Mouse (Mus musculus) intestine, postnatal 0 days (tissue): Measurements from ENCODE around the gene Il13. TPM values are rescaled to one million over a fixed set of nuclear protein-coding genes. Genes with fewer than 3 reads are reported as not detected.

Experiments used
- ATAC-seq: fragments of 200-750 bp; cut with Nextera tagmentation; 2 replicates; pipeline ENCODE4 v1.8.0; 2017; ENCODE audit warnings: mild to moderate bottlenecking, moderate TSS enrichment, moderate library complexity
- H3K27ac ChIP-seq: fragments of 300-500 bp; sonication (generic); 2 replicates; pipeline ENCODE4 v1.5.1; 2014; ENCODE audit warnings: mild to moderate bottlenecking, low read depth, low read length, moderate library complexity
- H3K27me3 ChIP-seq: fragments of 300-500 bp; sonication (generic); replicated peaks from 2 replicates; pipeline ENCODE4 v1.6.1; 2014; ENCODE audit warnings: low read length, mixed read lengths; ENCODE audit not compliant: control insufficient read depth, insufficient read depth
- H3K36me3 ChIP-seq: fragments of 300-500 bp; sonication (generic); 2 replicates; pipeline ENCODE4 v1.6.1; 2014; ENCODE audit warnings: mild to moderate bottlenecking, moderate library complexity; ENCODE audit not compliant: control insufficient read depth, insufficient read depth
- H3K4me1 ChIP-seq: fragments of 300-500 bp; sonication (generic); replicated peaks from 2 replicates; pipeline ENCODE4 v1.6.1; 2014; ENCODE audit warnings: antibody characterized with exemption, low read length, mixed read lengths; ENCODE audit not compliant: control insufficient read depth, insufficient read depth
- H3K4me2 ChIP-seq: fragments of 300-500 bp; sonication (generic); replicated peaks from 2 replicates; pipeline ENCODE4 v1.6.1; 2014; ENCODE audit warnings: low read depth, mild to moderate bottlenecking, moderate library complexity
- H3K4me3 ChIP-seq: fragments of 300-500 bp; sonication (generic); 2 replicates; pipeline ENCODE4 v1.5.1; 2014; ENCODE audit warnings: low read depth, low read length
- H3K9ac ChIP-seq: fragments of 300-500 bp; sonication (generic); 2 replicates; pipeline ENCODE4 v1.6.1; 2014; ENCODE audit warnings: mild to moderate bottlenecking, low read depth, low read length
- H3K9me3 ChIP-seq: fragments of 300-500 bp; sonication (generic); 2 replicates; pipeline ENCODE4 v1.6.1; 2016; ENCODE audit warnings: mixed run types; ENCODE audit not compliant: control insufficient read depth
- CTCF ChIP-seq: sonication (generic); IDR thresholded peaks from 2 replicates; pipeline ENCODE4 v1.5.1; 2016; ENCODE audit warnings: low read depth, mild to moderate bottlenecking, control low read depth, antibody characterized with exemption, moderate library complexity
- WGBS: fragments of 180-500 bp; shearing (Covaris S2); extraction: QIAGEN DNeasy Blood & Tissue Kit; methylation state at CpG from one replicate; pipeline ENCODE4 v1.1.7; 2014; 5-methylcytosine and 5-hydroxymethylcytosine counted together
- polyA plus RNA-seq: library from polyadenylated mRNA; unstranded; fragments of >200 nt; fragmentation: Nextera tagmentation; extraction: Ambion mirVana; gene quantifications from 2 replicates; pipeline ENCODE4 v1.2.1, GENCODE M21; 2015

The Il13 gene
- polyA plus RNA-seq, 1 experiment from 2014 or later = not detected

GRCm38 (mm10) chr11:53664091-53664490, 29.6 kb upstream of the Il13 start:
- Histone ChIP-seq H3K27ac (no peak overlapping the region), H3K4me3 (no peak overlapping the region), H3K4me1 (no peaks in the 10 kb centered on the region), H3K36me3 (peaks cover 48% of the 10 kb centered on the region), H3K27me3 (no peaks in the 10 kb centered on the region), H3K9me3 (no peaks in the 10 kb centered on the region), H3K9ac (no peak overlapping the region), H3K4me2 (no peak overlapping the region)
- TF ChIP-seq CTCF = no peak
- no peak for ATAC-seq
- 72% methylated on average over 5 of the region's 5 CpGs for WGBS

- H3K4me3 ChIP-seq = no peak overlapping the region
- no peak overlapping the region for H3K9ac ChIP-seq
- ATAC-seq = no peak
- H3K9me3 ChIP-seq = no peaks in the 10 kb centered on the region
- H3K4me2 ChIP-seq = no peak overlapping the region
- H3K27me3 ChIP-seq = no peaks in the 10 kb centered on the region
- no peak for TF ChIP-seq CTCF
- no peak overlapping the region for H3K27ac ChIP-seq
- 70% methylated on average over 14 of the region's 14 CpGs for WGBS
- no peaks in the 10 kb centered on the region for H3K4me1 ChIP-seq
- peaks cover 44% of the 10 kb centered on the region for H3K36me3 ChIP-seq
These were observed 28.5 kb upstream of the Il13 start for GRCm38 (mm10) chr11:53662794-53663674.

- H3K36me3 ChIP-seq = peaks cover 40% of the 10 kb centered on the region
- no peak for TF ChIP-seq CTCF
- no peak overlapping the region for H3K4me3 ChIP-seq
- H3K4me1 ChIP-seq = no peaks in the 10 kb centered on the region
- ATAC-seq = no peak
- no peak overlapping the region for H3K9ac ChIP-seq
- no peaks in the 10 kb centered on the region for H3K9me3 ChIP-seq
- H3K27ac ChIP-seq = no peak overlapping the region
- no peaks in the 10 kb centered on the region for H3K27me3 ChIP-seq
- WGBS = 82% methylated on average over 6 of the region's 6 CpGs
- no peak overlapping the region for H3K4me2 ChIP-seq
These were observed 23.3 kb upstream of the Il13 start for GRCm38 (mm10) chr11:53657828-53658227.

GRCm38 (mm10) chr11:53657381-53657780, 22.9 kb upstream of the Il13 start:
- no peak for ATAC-seq
- no peak overlapping the region for H3K4me2 ChIP-seq
- H3K27me3 ChIP-seq = no peaks in the 10 kb centered on the region
- no peaks in the 10 kb centered on the region for H3K4me1 ChIP-seq
- no peak overlapping the region for H3K27ac ChIP-seq
- no peak overlapping the region for H3K9ac ChIP-seq
- no peak overlapping the region for H3K4me3 ChIP-seq
- no peaks in the 10 kb centered on the region for H3K9me3 ChIP-seq
- H3K36me3 ChIP-seq = peaks cover 39% of the 10 kb centered on the region
- TF ChIP-seq CTCF = no peak
- 89% methylated on average over 8 of the region's 8 CpGs for WGBS

GRCm38 (mm10) chr11:53656558-53657202, 22.2 kb upstream of the Il13 start:
- Histone ChIP-seq H3K4me1 (no peaks in the 10 kb centered on the region), H3K27ac (no peak overlapping the region), H3K36me3 (peaks cover 46% of the 10 kb centered on the region), H3K9ac (no peak overlapping the region), H3K27me3 (no peaks in the 10 kb centered on the region), H3K4me3 (no peak overlapping the region), H3K9me3 (no peaks in the 10 kb centered on the region), H3K4me2 (no peak overlapping the region)
- TF ChIP-seq CTCF = no peak
- WGBS = 74% methylated on average over 9 of the region's 9 CpGs
- no peak for ATAC-seq

GRCm38 (mm10) chr11:53655043-53655442, 20.5 kb upstream of the Il13 start:
- Histone ChIP-seq H3K4me2 (no peak overlapping the region), H3K9ac (no peak overlapping the region), H3K4me3 (no peak overlapping the region), H3K9me3 (no peaks in the 10 kb centered on the region), H3K27ac (no peak overlapping the region), H3K36me3 (peaks cover 53% of the 10 kb centered on the region), H3K27me3 (no peaks in the 10 kb centered on the region), H3K4me1 (no peaks in the 10 kb centered on the region)
- WGBS = 82% methylated on average over 5 of the region's 5 CpGs
- no peak for ATAC-seq
- no peak for TF ChIP-seq CTCF
